In genomic region chr2:31761585-31761984, GRCm38 (mm10) we compare ENCODE assay signal across 8 mouse cellular contexts. TPM values are rescaled to one million over a fixed set of nuclear protein-coding genes. Genes with fewer than 3 reads are reported as not detected.
DNase-seq lines count a peak whose midpoint lies in the region; ATAC-seq and TF ChIP-seq lines count a peak whose summit lies in the region.

No protein-coding gene starts in this region.

- ATAC-seq in embryonic facial prominence, embryonic 14.5 days (ENCODE audit: low read depth), result no peak
- ATAC-seq in hindbrain, postnatal 0 days, result no peak
- ATAC-seq in midbrain, embryonic 11.5 days (ENCODE audit: low FRiP score), result no peak
- no peak for ATAC-seq in erythroblast, adult 5-6 weeks (replicated peaks; ENCODE audit: low FRiP score, poor library complexity, severe bottlenecking)
- no peak for ATAC-seq in megakaryocyte-erythroid progenitor cell, adult 5-6 weeks (replicated peaks; ENCODE audit: low FRiP score, low TSS enrichment, poor library complexity, severe bottlenecking)

- 4% methylated on average over 4 of the region's 4 CpGs for WGBS in embryonic facial prominence, embryonic 14.5 days
- 30% methylated on average over 4 of the region's 4 CpGs for WGBS in hindbrain, postnatal 0 days
- 18% methylated on average over 4 of the region's 4 CpGs for WGBS in midbrain, embryonic 11.5 days

- peaks cover 32% of the 10 kb centered on the region for H3K4me1 ChIP-seq in embryonic facial prominence, embryonic 14.5 days (ENCODE audit: control insufficient read depth, insufficient read depth, low read length)
- peaks cover 23% of the 10 kb centered on the region for H3K4me1 ChIP-seq in hindbrain, postnatal 0 days (ENCODE audit: insufficient read depth, low read length)
- H3K4me1 ChIP-seq in midbrain, embryonic 11.5 days (ENCODE audit: control insufficient read depth, insufficient read depth, low read length), result peaks cover 33% of the 10 kb centered on the region

- H3K4me2 ChIP-seq in embryonic facial prominence, embryonic 14.5 days (ENCODE audit: low read depth, low read length), result peak overlapping the region; percentile 96
- H3K4me2 ChIP-seq in hindbrain, postnatal 0 days (ENCODE audit: low read depth, low read length), result peak overlapping the region; percentile 92
- peak overlapping the region; percentile 82 for H3K4me2 ChIP-seq in midbrain, embryonic 11.5 days

- DNase-seq in gastrocnemius, adult 2 months, result no peak
- DNase-seq in gastrocnemius, postnatal 25 days, result no peak
- peak; percentile 53 for DNase-seq in embryonic facial prominence, embryonic 14.5 days (ENCODE audit: low spot score)
- peak; percentile 32 for DNase-seq in hindbrain, postnatal 0 days (ENCODE audit: low spot score)
- no peak for DNase-seq in midbrain, embryonic 11.5 days (ENCODE audit: low spot score, missing footprints)
- DNase-seq in adrenal gland, postnatal 10 days, result no peak

- no peak for TF ChIP-seq CTCF in gastrocnemius, adult 2 months (IDR thresholded peaks at IDR 0.05)
- no peak for TF ChIP-seq CTCF in hindbrain, postnatal 0 days (IDR thresholded peaks at IDR 0.05; ENCODE audit: low read depth)

- intact Hi-C loops in gastrocnemius, adult 2 months (cut with DNase I), result no loop called here

- peak overlapping the region; percentile 97 for H3K27ac ChIP-seq in gastrocnemius, adult 2 months
- peak overlapping the region; percentile 98 for H3K27ac ChIP-seq in embryonic facial prominence, embryonic 14.5 days (replicated peaks; ENCODE audit: low read depth, low read length)
- H3K27ac ChIP-seq in hindbrain, postnatal 0 days, result no peak overlapping the region
- no peak overlapping the region; the same call in 1 of the 2 replicates for H3K27ac ChIP-seq in midbrain, embryonic 11.5 days (ENCODE audit: low read depth, low read length)

- no peaks in the 10 kb centered on the region for H3K27me3 ChIP-seq in embryonic facial prominence, embryonic 14.5 days (replicated peaks; ENCODE audit: control insufficient read depth, insufficient read depth, low read length)
- no peaks in the 10 kb centered on the region for H3K27me3 ChIP-seq in hindbrain, postnatal 0 days (ENCODE audit: insufficient read depth, low read length)
- H3K27me3 ChIP-seq in midbrain, embryonic 11.5 days (ENCODE audit: control insufficient read depth, insufficient read depth, low read length), result no peaks in the 10 kb centered on the region

- H3K36me3 ChIP-seq in embryonic facial prominence, embryonic 14.5 days (ENCODE audit: control insufficient read depth, insufficient read depth, low read length), result no peaks in the 10 kb centered on the region
- H3K36me3 ChIP-seq in hindbrain, postnatal 0 days (ENCODE audit: insufficient read depth, low read length), result no peaks in the 10 kb centered on the region
- H3K36me3 ChIP-seq in midbrain, embryonic 11.5 days (ENCODE audit: control insufficient read depth, insufficient read depth, low read length), result no peaks in the 10 kb centered on the region

- peak overlapping the region; percentile 99 for H3K9ac ChIP-seq in embryonic facial prominence, embryonic 14.5 days (ENCODE audit: low read depth, low read length)
- peak overlapping the region; percentile 41 for H3K9ac ChIP-seq in hindbrain, postnatal 0 days (replicated peaks; ENCODE audit: low read length)
- peak overlapping the region; percentile 94 for H3K9ac ChIP-seq in midbrain, embryonic 11.5 days (ENCODE audit: low read length)

- no peaks in the 10 kb centered on the region for H3K9me3 ChIP-seq in embryonic facial prominence, embryonic 14.5 days (ENCODE audit: control insufficient read depth, low read length)
- H3K9me3 ChIP-seq in hindbrain, postnatal 0 days (ENCODE audit: low read length), result no peaks in the 10 kb centered on the region
- no peaks in the 10 kb centered on the region for H3K9me3 ChIP-seq in midbrain, embryonic 11.5 days (ENCODE audit: control insufficient read depth, low read length)

- peak overlapping the region; percentile 94 for H3K4me3 ChIP-seq in gastrocnemius, adult 2 months
- peak overlapping the region; percentile 77 for H3K4me3 ChIP-seq in embryonic facial prominence, embryonic 14.5 days (ENCODE audit: low read depth, low read length)
- peak overlapping the region; percentile 59 for H3K4me3 ChIP-seq in hindbrain, postnatal 0 days (ENCODE audit: low read length)
- peak overlapping the region; percentile 69 for H3K4me3 ChIP-seq in midbrain, embryonic 11.5 days (ENCODE audit: low read depth, low read length)

RNA-seq across cellular contexts. Expression of gene Qrfp, which starts 48.8 kb away (rescaled TPM):
- not detected for total RNA-seq in gastrocnemius, adult 2 months (2021)
- not detected for total RNA-seq in gastrocnemius, postnatal 25 days (2021)
- 0.10 and 0.22 TPM in 2 replicates for polyA plus RNA-seq in embryonic facial prominence, embryonic 14.5 days (2014; fragmentation: Nextera tagmentation; extraction: Ambion mirVana)
- not detected in 2 replicates for total RNA-seq in hindbrain, postnatal 0 days (2014; rRNA removed)
- 0.06 TPM in 1 of 2 replicates, not detected in the other for polyA plus RNA-seq in hindbrain, postnatal 0 days (2015; fragmentation: Nextera tagmentation; extraction: Ambion mirVana)
- polyA plus RNA-seq in midbrain, embryonic 11.5 days (2014; fragmentation: Nextera tagmentation; extraction: Ambion mirVana), result 0.06 and 0.11 TPM in 2 replicates
- not detected in 2 replicates for total RNA-seq in erythroblast, adult 5-6 weeks (2015; ENCODE audit: low replicate concordance)
- not detected in 2 replicates for total RNA-seq in erythroblast, adult 5-6 weeks (2017; ENCODE audit: low replicate concordance)
- not detected for total RNA-seq in adrenal gland, postnatal 10 days (2021)
- not detected in 2 replicates for total RNA-seq in megakaryocyte-erythroid progenitor cell, adult 5-6 weeks (2014; fragmentation: Nextera tagmentation)
- total RNA-seq in megakaryocyte-erythroid progenitor cell, adult 5-6 weeks (2017), result 0.11 TPM in 1 of 2 replicates, not detected in the other

Comparison
In these comparisons a context has a peak if more than half of its experiments do, and no peak if none do; other contexts are left out.
1. DNase-seq: peak in embryonic facial prominence, embryonic 14.5 days (single experiment) and hindbrain, postnatal 0 days (single experiment); none in gastrocnemius, adult 2 months (single experiment), gastrocnemius, postnatal 25 days (single experiment), midbrain, embryonic 11.5 days (single experiment) and adrenal gland, postnatal 10 days (single experiment).
2. H3K27ac ChIP-seq: peak in gastrocnemius, adult 2 months (single experiment) and embryonic facial prominence, embryonic 14.5 days (single experiment); none in hindbrain, postnatal 0 days (single experiment) and midbrain, embryonic 11.5 days (single experiment).
3. H3K9ac ChIP-seq: peak in every context shown above with its lines; median percentile 99 in embryonic facial prominence, embryonic 14.5 days; 94 in midbrain, embryonic 11.5 days; 41 in hindbrain, postnatal 0 days.
4. Peak in every context shown above with its lines, with median percentiles within 50 percentile points of each other: H3K4me3 ChIP-seq and H3K4me2 ChIP-seq.